Mouse (Mus musculus) small intestine, adult 10 weeks (tissue): ENCODE data around the gene Scarf2. TPM values are rescaled to one million over a fixed set of nuclear protein-coding genes. Genes with fewer than 3 reads are reported as not detected.

Experiments
- polyA plus RNA-seq: library from polyadenylated mRNA; stranded (reverse); fragments of 350-450 nt; fragmentation: Illumina TruSeq; extraction: RNeasy Lipid Tissue Mini Kit (QIAGEN cat#74804); gene quantifications from one replicate; pipeline ENCODE4 v1.2.3, GENCODE M21; 2014; ENCODE audit warnings: low replicate concordance

Gene Scarf2
- polyA plus RNA-seq, result not detected

DNA sequence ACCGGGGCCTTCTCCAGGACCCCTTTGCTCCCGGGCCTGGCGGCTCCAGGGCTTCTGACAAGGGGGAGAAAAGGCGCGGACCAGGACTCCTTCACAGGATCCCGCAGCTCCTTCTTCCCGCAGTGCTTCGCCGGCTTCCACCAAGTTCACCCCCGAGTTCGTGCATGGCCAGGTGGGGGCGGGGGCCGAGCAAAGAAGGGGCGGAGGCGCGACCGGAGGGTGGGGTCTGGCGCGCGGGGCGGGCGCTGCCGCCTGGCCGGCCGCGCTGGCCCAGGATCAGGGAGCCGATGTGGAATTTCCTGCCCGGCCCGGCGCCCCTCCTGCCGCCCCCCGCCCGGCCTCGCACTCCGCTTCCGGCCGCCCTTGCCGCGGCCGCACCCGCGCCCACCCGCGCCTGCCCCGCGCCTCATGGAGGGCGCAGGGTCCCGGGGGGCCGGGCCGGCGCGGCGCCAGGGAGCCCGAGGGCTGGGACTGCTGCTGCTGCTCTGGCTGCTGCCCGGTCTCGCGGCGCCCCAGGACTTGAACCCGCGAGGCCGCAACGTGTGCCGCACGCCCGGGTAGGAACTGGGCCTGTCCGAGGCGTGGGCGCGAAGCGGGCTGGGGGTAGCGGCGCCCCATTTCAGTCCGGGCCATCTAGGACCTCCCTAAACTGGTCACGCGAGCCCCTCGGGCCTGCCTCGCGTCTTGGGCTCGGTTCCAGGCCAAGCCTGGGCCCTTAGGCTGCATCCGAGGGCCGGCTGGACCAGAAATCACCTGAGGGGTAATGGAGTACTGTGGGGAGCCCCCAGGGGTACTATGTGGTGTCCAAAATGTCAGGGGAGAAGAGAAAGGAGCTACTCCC lies at the start of gene Scarf2:
TSS of gene Scarf2 (plus strand) at position 312 of the 841 bp plus-strand sequence.

DNA sequence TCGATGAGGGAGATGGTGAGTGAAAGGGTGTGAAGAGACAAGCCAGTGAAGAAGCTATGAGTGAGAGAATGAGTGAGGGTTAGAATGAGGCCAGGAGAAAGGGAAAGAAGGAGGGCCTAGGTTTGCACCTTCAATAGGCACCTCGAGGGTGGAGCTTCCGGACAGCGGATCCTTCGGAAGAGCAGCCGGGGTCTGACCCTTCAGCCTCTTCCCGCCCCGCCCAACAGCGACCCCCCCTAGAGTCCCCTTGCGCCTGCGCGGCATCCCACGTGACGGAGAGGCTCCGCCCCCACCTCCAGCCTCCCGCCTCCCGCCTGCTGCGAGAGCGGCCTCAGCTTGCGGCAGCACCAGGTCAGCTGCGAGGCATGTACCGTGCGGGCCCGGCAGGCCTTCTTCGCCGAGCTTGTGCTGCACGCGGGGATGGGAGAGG lies 37.7 kb upstream of the Scarf2 start, which contains the start of gene Klhl22:
TSS of gene Klhl22 (plus strand) at position 275 of the 430 bp plus-strand sequence.

DNA sequence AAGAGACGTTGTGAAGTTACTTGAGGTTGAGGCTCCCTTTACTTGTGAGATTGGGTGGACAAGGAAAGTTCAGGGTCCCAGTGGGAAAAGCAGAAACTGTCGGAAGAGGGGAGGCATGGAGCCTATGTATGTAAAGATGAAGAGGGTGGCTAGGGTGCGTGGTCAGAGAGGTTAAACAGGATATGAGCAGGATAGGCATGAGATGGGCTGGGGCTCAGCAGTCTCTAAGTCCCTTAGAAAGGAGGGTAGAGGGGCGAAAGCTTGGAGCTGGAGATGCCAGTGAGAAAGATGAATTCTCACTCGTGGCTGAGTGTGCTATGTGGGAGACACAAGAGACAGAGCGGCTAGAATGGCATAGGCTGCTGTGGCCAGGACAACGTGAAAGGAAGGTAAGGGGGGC lies 35.7 kb downstream of the Scarf2 start, which contains the start of gene B830017H08Rik:
TSS of gene B830017H08Rik (plus strand) at position 301 of the 400 bp plus-strand sequence.

DNA sequence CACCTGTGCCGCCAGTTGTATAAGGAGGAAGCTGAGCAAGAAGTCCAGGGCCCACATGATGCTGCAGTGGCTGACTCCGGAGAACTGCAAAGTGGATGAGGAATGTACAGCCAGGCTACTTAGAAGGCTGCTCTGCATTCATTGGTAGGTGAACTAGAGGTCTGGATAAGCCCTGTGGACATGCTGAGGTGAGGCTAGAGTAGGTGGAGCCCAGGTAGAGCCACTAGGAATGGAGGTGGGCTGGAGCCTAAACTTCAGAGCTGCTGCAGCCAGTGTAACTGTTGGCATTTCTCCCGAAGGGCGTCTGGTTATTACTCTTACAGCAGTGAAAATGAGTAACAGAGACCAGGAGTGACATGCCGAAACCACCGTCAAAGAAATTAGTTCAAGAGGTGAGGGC lies 41.0 kb downstream of the Scarf2 start, which contains the start of gene Car15:
TSS of gene Car15 (minus strand) at position 314 of the 400 bp plus-strand sequence.

Other genes starting within 250 kb of the Scarf2 start
- gene Lrrc74b, start 236.0 kb upstream of the Scarf2 start, polyA plus RNA-seq, result 0.45 TPM
- 0.22 TPM for gene P2rx6, start 235.4 kb upstream of the Scarf2 start, polyA plus RNA-seq
- 0.15 TPM for gene Slc7a4, start 214.1 kb upstream of the Scarf2 start, polyA plus RNA-seq
- gene Smpd4, start 177.9 kb upstream of the Scarf2 start, polyA plus RNA-seq, result 6.4 TPM
- gene Ccdc74a, start 150.8 kb upstream of the Scarf2 start, polyA plus RNA-seq, result not detected
- gene Med15, start 64.4 kb upstream of the Scarf2 start, polyA plus RNA-seq, result 6.8 TPM
- gene Klhl22, start 37.7 kb upstream of the Scarf2 start, polyA plus RNA-seq, result 5.3 TPM
- gene B830017H08Rik, start 35.8 kb downstream of the Scarf2 start, polyA plus RNA-seq, result not detected
- not detected for gene Car15, start 41.1 kb downstream of the Scarf2 start, polyA plus RNA-seq
- gene Gm20518, start 94.4 kb downstream of the Scarf2 start, polyA plus RNA-seq, result not detected
- not detected for gene Tssk1, start 96.9 kb downstream of the Scarf2 start, polyA plus RNA-seq
- gene Dgcr2, start 101.3 kb downstream of the Scarf2 start, polyA plus RNA-seq, result 6.0 TPM
- gene Tssk2, start 101.4 kb downstream of the Scarf2 start, polyA plus RNA-seq, result not detected
- gene Ess2, start 114.1 kb downstream of the Scarf2 start, polyA plus RNA-seq, result 2.0 TPM
- not detected for gene Gsc2, start 117.8 kb downstream of the Scarf2 start, polyA plus RNA-seq
- gene Slc25a1, start 130.9 kb downstream of the Scarf2 start, polyA plus RNA-seq, result 11.0 TPM
- gene Vpreb2, start 183.1 kb downstream of the Scarf2 start, polyA plus RNA-seq, result not detected